Mouse (Mus musculus) adipose tissue, adult 10 weeks (tissue): ENCODE results near the gene Atp6v1c2. TPM values are rescaled to one million over a fixed set of nuclear protein-coding genes. Genes with fewer than 3 reads are reported as not detected.

Source experiments
- polyA plus RNA-seq: library from polyadenylated mRNA; stranded (reverse); fragments of 350-450 nt; fragmentation: Illumina TruSeq; extraction: RNeasy Lipid Tissue Mini Kit (QIAGEN cat#74804); gene quantifications from one replicate; pipeline ENCODE4 v1.2.3, GENCODE M21; 2014; ENCODE audit warnings: low read depth, low replicate concordance

The Atp6v1c2 gene
- 14.2 TPM for polyA plus RNA-seq

DNA sequence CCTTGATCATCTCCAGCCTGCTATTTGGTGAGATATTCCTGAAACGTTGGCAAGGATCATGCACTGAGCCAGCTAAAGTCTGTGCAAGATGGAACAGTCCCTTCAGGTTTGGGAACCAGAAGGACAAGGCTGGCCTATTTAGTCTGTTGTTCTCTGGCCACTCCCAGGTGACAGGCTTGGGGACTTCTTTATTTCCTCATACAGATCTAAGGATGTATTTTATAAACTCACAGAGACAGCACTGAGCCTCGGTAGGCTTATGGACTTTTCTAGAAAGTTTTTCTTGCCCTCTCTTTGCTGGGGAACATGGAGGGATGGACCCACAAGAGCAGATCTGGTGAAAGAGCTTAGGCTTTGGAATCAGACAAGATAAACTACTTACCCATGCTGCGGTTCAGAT, at the start of gene Atp6v1c2:
Atp6v1c2 (minus strand) TSS at position 101 of the 400 bp plus-strand sequence.

DNA sequence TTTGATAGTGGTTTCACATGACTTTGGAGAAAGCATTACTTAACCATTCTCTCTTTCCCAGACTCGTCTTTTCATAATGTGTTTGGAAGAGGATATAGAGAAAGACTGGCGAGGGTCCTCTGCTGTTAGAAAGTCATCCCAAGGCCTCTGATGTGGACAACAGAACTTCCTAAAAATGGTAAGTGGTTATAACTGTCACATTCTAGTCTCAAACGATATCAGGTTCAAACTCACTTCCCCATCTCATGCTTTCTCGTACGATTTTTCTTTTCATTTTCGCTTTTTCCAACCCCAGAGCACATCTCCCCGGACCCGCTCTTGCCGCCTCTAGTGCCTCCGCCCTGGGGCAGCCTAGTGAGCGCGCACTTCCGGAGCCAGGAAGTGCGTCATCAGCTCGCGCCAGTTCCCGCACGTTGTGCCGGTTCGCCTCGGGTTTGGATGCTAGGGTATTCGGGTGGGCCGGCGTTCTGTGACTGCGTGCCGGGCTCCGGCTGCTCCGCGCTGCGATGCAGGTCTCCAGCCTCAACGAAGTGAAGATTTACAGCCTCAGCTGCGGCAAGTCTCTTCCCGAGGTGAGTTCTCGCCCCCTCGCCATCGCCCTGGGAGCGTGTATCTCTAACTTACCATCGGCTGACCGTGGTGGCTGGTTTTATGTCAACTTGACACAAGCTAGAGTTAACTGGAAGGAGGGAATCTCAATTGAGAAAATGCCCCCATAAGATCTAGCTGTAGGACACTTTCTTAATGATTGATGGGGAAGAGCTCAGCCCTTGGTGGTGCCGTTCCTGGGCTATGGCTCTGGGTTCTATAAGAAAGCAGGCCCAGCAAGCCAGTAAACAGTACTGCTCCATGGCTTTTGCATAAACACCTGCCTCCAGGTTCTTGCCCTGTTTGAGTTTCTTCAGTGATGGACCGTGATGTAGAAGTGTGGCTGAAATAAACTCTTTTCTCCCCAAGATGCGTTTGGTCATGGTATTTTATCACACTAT, 19.2 kb upstream of the Atp6v1c2 start, which contains the start of gene Nol10:
Nol10 (plus strand) TSS at position 411 of the 989 bp plus-strand sequence.

DNA sequence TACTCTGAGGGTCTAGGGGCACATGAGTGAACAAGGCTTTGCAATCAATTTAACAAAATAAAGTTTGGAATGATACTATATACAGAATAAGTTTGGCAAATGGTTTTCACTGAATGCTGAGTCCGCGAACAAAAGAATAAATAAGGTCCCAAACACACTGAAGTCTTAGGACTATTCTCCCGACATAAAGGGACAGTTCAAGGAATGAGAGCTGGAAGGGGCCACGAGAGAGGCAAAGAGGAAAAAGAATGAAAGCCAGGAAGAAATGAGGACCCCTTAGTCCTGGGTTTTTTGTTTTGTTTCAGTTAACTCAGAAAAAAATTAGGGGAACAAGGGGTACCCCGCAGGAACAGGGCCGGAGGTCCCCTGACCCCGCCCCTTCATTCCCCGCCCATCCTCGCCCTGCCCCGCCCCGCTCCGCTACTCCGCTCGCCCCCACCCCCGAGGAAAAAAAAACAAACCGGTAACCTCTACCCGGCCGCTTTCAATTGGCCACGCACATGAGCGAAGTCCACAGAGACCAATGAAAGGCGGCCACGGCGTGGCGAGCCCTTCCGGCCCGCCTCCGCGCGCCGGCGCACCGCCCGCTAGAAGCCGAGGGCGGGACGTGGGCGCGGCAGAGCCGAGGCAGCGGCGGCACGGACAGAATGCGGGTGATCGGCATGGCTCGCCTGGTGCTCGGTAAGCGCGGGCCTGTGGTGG, 63.0 kb downstream of the Atp6v1c2 start, which contains the start of gene Pdia6:
Pdia6 (plus strand) TSS at position 575 of the 702 bp plus-strand sequence.

Other genes with a start within 250 kb of the Atp6v1c2 start
- 0.11 TPM for gene Kcnf1, start 152.5 kb downstream of the Atp6v1c2 start, polyA plus RNA-seq
- gene Pdia6, start 62.8 kb downstream of the Atp6v1c2 start, polyA plus RNA-seq = 527 TPM
- 9.8 TPM for gene Nol10, start 19.1 kb upstream of the Atp6v1c2 start, polyA plus RNA-seq
- gene Odc1, start 215.4 kb upstream of the Atp6v1c2 start, polyA plus RNA-seq = 118 TPM